Mouse (Mus musculus): ENCODE measurements around the gene Srsf10. TPM values are rescaled to one million over a fixed set of nuclear protein-coding genes. Genes with fewer than 3 reads are reported as not detected.
A peak's percentile ranks its signal among the peaks of the same experiment; 100 is the strongest.

Srsf10 gene
- polyA plus RNA-seq, 1 experiment from 2014 or later: 194 TPM

DNA sequence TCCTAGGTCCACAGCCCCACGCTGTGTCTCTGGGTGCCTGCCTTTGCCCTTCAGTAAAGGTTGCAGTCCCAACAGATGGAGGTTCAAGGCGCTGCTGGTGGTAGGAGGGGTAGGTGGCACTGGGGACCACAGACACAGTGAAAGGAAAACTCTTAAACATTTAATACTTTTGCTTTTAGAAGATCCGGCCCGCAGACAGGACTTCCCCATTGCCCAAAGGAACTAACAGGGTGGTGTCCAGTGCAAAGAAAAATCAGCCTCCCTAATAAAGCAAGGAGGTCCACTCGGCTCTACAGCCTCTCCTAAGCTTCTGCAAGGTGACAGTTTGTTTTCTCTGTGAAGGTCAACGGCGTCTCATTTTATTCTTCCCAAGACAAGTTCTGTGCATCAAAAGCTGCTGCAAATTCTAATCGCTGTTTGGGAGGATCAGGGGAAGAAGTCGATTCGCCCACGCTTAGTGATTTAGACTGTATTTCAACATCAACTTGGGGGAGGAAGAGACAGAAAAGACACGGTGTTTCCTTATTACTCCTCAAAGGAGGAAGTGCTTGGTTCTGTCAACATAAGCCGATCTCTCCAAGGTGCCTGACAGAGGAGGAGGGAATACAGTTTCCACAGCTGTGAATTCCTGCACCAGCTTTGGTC lies 63.2 kb downstream of the Srsf10 start:
- DNase-seq (ENCODE audit: low spot score) (peak; percentile 48), ATAC-seq (replicated peaks; ENCODE audit: low FRiP score, low read depth) (no peak)
- H3K4me3 ChIP-seq (replicated peaks; ENCODE audit: low read depth, low read length): no peak overlapping the region
- no peaks in the 10 kb centered on the region for H3K27me3 ChIP-seq (ENCODE audit: insufficient read depth, low read length)
- 57% methylated on average over 13 of the region's 13 CpGs for WGBS
- H3K36me3 ChIP-seq (ENCODE audit: insufficient read depth, low read length): 0 out of 2 replicates have a peak, but pooled peaks cover 6% of the 10 kb centered on the region
- no peak for TF ChIP-seq CTCF (IDR thresholded peaks at IDR 0.05; ENCODE audit: low read depth)
- no peaks in the 10 kb centered on the region for H3K9me3 ChIP-seq (replicated peaks; ENCODE audit: low read length)
- no peaks in the 10 kb centered on the region; the same call in 1 of the 2 replicates for H3K4me1 ChIP-seq (replicated peaks; ENCODE audit: insufficient read depth, low read length)
- H3K27ac ChIP-seq: peak overlapping the region; percentile 27; the same call in 1 of the 2 replicates
- H3K4me2 ChIP-seq (ENCODE audit: low read length): no peak overlapping the region
- H3K9ac ChIP-seq (ENCODE audit: low read depth, low read length): no peak overlapping the region

DNA sequence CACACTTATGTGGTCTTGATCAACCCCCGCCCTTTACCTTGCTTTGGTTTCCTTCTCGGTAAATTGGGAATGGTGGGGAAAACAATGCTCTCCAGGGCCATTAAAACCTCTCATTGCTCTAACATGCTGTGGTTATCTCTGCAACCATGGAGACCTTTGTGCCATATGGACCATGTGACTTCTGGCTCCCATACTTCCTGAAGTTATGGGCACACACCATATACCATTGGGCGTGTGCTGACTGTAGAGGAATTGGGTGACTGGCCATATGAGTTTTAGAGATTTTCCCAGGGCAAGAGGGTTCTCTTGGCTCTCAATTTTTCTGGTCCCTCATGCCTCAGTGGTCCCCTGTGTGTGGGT lies 63.7 kb downstream of the Srsf10 start:
- Histone ChIP-seq H3K27me3 (ENCODE audit: insufficient read depth, low read length) (no peaks in the 10 kb centered on the region), H3K27ac (peak overlapping the region; percentile 27; the same call in 1 of the 2 replicates), H3K4me2 (ENCODE audit: low read length) (no peak overlapping the region), H3K9me3 (replicated peaks; ENCODE audit: low read length) (no peaks in the 10 kb centered on the region), H3K36me3 (ENCODE audit: insufficient read depth, low read length) (0 out of 2 replicates have a peak, but pooled peaks cover 6% of the 10 kb centered on the region), H3K9ac (ENCODE audit: low read depth, low read length) (no peak overlapping the region), H3K4me1 (replicated peaks; ENCODE audit: insufficient read depth, low read length) (no peaks in the 10 kb centered on the region; the same call in 1 of the 2 replicates), H3K4me3 (replicated peaks; ENCODE audit: low read depth, low read length) (no peak overlapping the region)
- no peak for DNase-seq (ENCODE audit: low spot score)
- no peak for TF ChIP-seq CTCF (IDR thresholded peaks at IDR 0.05; ENCODE audit: low read depth)
- no peak for ATAC-seq (replicated peaks; ENCODE audit: low FRiP score, low read depth)
- WGBS: 73% methylated on average over 3 of the region's 3 CpGs

Other genes starting within 250 kb of the Srsf10 start
- 0.83 and 1.3 TPM in 2 replicates for gene Ifnlr1, start 169.5 kb upstream of the Srsf10 start, polyA plus RNA-seq (2015; fragmentation: Nextera tagmentation; extraction: Ambion mirVana)
- gene Il22ra1, start 127.6 kb upstream of the Srsf10 start, polyA plus RNA-seq (2015; fragmentation: Nextera tagmentation; extraction: Ambion mirVana): 0.04 and 0.08 TPM in 2 replicates
- 0.39 and 0.54 TPM in 2 replicates for gene Myom3, start 96.0 kb upstream of the Srsf10 start, polyA plus RNA-seq (2015; fragmentation: Nextera tagmentation; extraction: Ambion mirVana)
- 190 and 194 TPM in 2 replicates for gene Pnrc2, start 18.1 kb downstream of the Srsf10 start, polyA plus RNA-seq (2015; fragmentation: Nextera tagmentation; extraction: Ambion mirVana)
- 0.68 and 0.70 TPM in 2 replicates for gene Cnr2, start 39.6 kb downstream of the Srsf10 start, polyA plus RNA-seq (2015; fragmentation: Nextera tagmentation; extraction: Ambion mirVana)
- 98.7 and 99.4 TPM in 2 replicates for gene Fuca1, start 65.0 kb downstream of the Srsf10 start, polyA plus RNA-seq (2015; fragmentation: Nextera tagmentation; extraction: Ambion mirVana)
- 107 and 110 TPM in 2 replicates for gene Hmgcl, start 90.7 kb downstream of the Srsf10 start, polyA plus RNA-seq (2015; fragmentation: Nextera tagmentation; extraction: Ambion mirVana)
- gene Gale, start 108.0 kb downstream of the Srsf10 start, polyA plus RNA-seq (2015; fragmentation: Nextera tagmentation; extraction: Ambion mirVana): 25.1 and 30.0 TPM in 2 replicates
- gene Lypla2, start 116.9 kb downstream of the Srsf10 start, polyA plus RNA-seq (2015; fragmentation: Nextera tagmentation; extraction: Ambion mirVana): 117 and 123 TPM in 2 replicates
- 49.0 and 49.8 TPM in 2 replicates for gene Pithd1, start 131.5 kb downstream of the Srsf10 start, polyA plus RNA-seq (2015; fragmentation: Nextera tagmentation; extraction: Ambion mirVana)
- gene Eloa, start 166.0 kb downstream of the Srsf10 start, polyA plus RNA-seq (2015; fragmentation: Nextera tagmentation; extraction: Ambion mirVana): 29.1 and 30.9 TPM in 2 replicates
- 490 and 535 TPM in 2 replicates for gene Rpl11, start 197.7 kb downstream of the Srsf10 start, polyA plus RNA-seq (2015; fragmentation: Nextera tagmentation; extraction: Ambion mirVana)

All from kidney, postnatal 0 days (tissue).